Mouse (Mus musculus): ENCODE measurements at regions not wholly inside any gene's neighbourhood (a gene's known extent, or its start where the extent isn't known, plus 50 kb on each side); places are given as distances from the start of the nearest gene placed in this dataset.
A peak's percentile ranks its signal among the peaks of the same experiment; 100 is the strongest.

DNA sequence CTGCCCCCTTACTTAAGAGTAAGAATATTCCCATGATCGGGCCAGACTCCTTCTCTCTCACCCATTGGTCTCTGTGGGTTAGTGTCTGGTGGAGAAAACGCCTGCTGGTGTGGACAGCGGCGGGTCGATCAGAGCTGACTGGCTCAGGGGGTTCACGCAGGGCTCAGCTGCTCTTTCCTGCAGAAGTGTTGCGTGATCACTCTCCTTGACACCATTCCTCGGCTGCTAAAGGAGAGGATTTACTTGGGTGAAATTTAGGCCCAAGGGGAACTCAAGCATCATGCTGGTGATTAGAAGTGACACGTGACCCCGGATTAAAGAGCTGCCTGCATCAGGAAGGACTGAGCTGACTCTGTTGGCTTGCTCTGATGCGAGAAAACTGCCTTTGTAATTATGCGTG, 240.9 kb downstream of the Gm826 start:
- Histone ChIP-seq H3K9me3 (ENCODE audit: control insufficient read depth, low read length) (no peaks in the 10 kb centered on the region), H3K36me3 (ENCODE audit: control insufficient read depth, insufficient read depth, low read length) (no peaks in the 10 kb centered on the region), H3K4me3 (ENCODE audit: low read length) (no peak overlapping the region), H3K27me3 (ENCODE audit: control insufficient read depth, insufficient read depth, low read length) (no peaks in the 10 kb centered on the region), H3K27ac (ENCODE audit: low read depth, low read length) (no peak overlapping the region), H3K4me2 (replicated peaks; ENCODE audit: low read depth, low read length) (no peak overlapping the region), H3K4me1 (ENCODE audit: control insufficient read depth, insufficient read depth, low read length) (no peaks in the 10 kb centered on the region), H3K9ac (ENCODE audit: low read depth, low read length) (no peak overlapping the region)
- no peak for ATAC-seq (ENCODE audit: low FRiP score, low TSS enrichment)
- WGBS, result 37% methylated on average over 12 of the region's 12 CpGs

DNA sequence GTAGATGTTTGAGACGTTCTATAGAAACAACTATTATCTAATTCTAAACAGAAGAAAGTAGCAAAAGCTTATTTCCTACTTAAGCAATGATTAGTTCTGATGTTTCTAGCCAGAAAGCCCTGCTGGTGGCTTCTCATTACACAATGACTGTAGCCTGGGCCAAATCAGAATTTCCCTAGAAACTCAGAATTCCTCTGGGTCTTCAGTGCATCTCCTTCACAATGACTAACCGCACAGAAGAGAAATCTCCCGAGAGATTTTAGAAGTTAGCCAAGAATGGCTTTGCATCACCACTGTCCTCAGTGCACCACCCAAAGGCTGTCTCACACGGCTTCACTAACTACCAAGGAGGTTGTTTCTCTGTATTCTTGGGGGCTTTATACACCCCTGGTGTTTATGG, 248.0 kb downstream of the Gm826 start:
- Histone ChIP-seq H3K27ac (ENCODE audit: low read depth, low read length) (no peak overlapping the region), H3K9me3 (ENCODE audit: control insufficient read depth, low read length) (no peaks in the 10 kb centered on the region), H3K36me3 (ENCODE audit: control insufficient read depth, insufficient read depth, low read length) (no peaks in the 10 kb centered on the region), H3K9ac (ENCODE audit: low read depth, low read length) (no peak overlapping the region), H3K4me1 (ENCODE audit: control insufficient read depth, insufficient read depth, low read length) (no peaks in the 10 kb centered on the region), H3K4me2 (replicated peaks; ENCODE audit: low read depth, low read length) (no peak overlapping the region), H3K4me3 (ENCODE audit: low read length) (no peak overlapping the region), H3K27me3 (ENCODE audit: control insufficient read depth, insufficient read depth, low read length) (no peaks in the 10 kb centered on the region)
- no peak for ATAC-seq (ENCODE audit: low FRiP score, low TSS enrichment)
- 58% methylated on average over 4 of the region's 4 CpGs for WGBS

DNA sequence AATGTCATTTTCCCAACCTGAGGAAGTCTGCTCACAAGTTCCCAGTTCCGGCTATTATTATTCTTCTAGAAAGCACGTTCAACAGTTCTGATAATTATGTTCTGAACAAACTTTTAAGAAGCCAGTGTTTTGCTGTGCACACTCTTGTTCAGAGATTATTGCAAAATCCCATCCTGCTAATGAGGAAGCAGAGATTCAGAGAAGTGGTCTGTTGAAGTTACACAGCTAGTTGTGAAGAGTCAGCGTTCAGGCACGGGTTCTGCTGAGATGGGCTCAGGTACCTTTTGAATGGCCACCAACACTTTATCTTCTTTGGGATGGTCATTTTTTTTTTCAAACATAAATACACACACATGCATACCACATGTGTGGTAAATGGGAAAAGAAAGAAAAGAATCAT, 250.3 kb downstream of the Gm826 start:
- 88% methylated on average over 4 of the region's 4 CpGs for WGBS
- no peaks in the 10 kb centered on the region for H3K4me1 ChIP-seq (ENCODE audit: control insufficient read depth, insufficient read depth, low read length)
- H3K4me3 ChIP-seq (ENCODE audit: low read length), result no peak overlapping the region
- no peak overlapping the region for H3K4me2 ChIP-seq (replicated peaks; ENCODE audit: low read depth, low read length)
- no peaks in the 10 kb centered on the region for H3K9me3 ChIP-seq (ENCODE audit: control insufficient read depth, low read length)
- H3K36me3 ChIP-seq (ENCODE audit: control insufficient read depth, insufficient read depth, low read length), result no peaks in the 10 kb centered on the region
- no peak overlapping the region for H3K27ac ChIP-seq (ENCODE audit: low read depth, low read length)
- ATAC-seq (ENCODE audit: low FRiP score, low TSS enrichment), result no peak
- no peak overlapping the region for H3K9ac ChIP-seq (ENCODE audit: low read depth, low read length)
- H3K27me3 ChIP-seq (ENCODE audit: control insufficient read depth, insufficient read depth, low read length), result no peaks in the 10 kb centered on the region

DNA sequence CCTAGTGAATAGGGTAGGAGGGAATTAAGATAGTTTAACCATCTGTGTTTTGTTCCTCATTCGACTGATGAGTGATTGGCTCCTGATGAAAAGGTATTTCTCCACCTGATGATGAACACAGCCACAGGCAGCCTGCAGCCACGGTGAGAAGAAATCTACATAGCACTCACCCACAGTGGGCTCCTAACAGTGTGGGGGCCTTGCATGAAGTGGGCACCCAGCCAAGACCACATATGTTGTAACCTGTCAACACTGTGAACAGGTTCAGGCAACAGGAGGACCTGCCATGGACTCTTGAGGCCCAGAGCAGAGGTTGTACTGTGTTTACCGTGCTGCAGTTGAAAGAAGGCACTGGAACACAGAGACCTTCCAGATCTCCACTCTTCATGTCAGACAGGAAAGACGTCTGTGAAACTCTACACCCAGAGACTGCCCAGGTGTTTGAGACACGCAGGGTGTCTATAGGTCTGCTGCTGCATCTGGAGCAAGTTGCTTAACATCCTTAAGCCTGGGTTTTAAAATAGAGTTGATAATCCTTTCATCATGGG, 251.8 kb downstream of the Gm826 start:
- ATAC-seq (ENCODE audit: low FRiP score, low TSS enrichment), result no peak
- H3K27me3 ChIP-seq (ENCODE audit: control insufficient read depth, insufficient read depth, low read length), result no peaks in the 10 kb centered on the region
- no peaks in the 10 kb centered on the region for H3K4me1 ChIP-seq (ENCODE audit: control insufficient read depth, insufficient read depth, low read length)
- H3K9me3 ChIP-seq (ENCODE audit: control insufficient read depth, low read length), result no peaks in the 10 kb centered on the region
- no peak overlapping the region for H3K9ac ChIP-seq (ENCODE audit: low read depth, low read length)
- no peak overlapping the region for H3K4me2 ChIP-seq (replicated peaks; ENCODE audit: low read depth, low read length)
- H3K27ac ChIP-seq (ENCODE audit: low read depth, low read length), result no peak overlapping the region
- H3K36me3 ChIP-seq (ENCODE audit: control insufficient read depth, insufficient read depth, low read length), result no peaks in the 10 kb centered on the region
- H3K4me3 ChIP-seq (ENCODE audit: low read length), result no peak overlapping the region
- 60% methylated on average over 5 of the region's 5 CpGs for WGBS

DNA sequence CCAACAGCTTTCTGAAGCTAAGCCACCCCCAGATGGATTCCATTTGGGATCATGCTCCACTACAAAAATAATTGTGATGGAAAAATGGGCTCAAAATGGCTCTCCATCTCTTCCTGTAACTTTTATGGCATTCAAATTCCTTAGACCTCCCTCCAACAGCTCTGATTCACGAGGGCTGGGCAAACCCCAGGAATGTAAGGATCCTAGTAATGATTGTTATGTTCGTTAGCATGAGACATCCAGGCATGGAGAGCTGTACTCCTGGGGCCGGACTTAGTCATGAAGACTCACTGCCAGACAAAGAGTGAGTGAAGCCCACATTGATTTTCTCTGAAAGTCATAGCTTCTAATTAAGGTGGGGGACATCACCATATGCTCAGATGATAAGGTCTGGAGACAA, 258.3 kb downstream of the Gm826 start:
- no peak for ATAC-seq (ENCODE audit: low FRiP score, low TSS enrichment)
- Histone ChIP-seq H3K9ac (ENCODE audit: low read depth, low read length) (no peak overlapping the region), H3K4me1 (ENCODE audit: control insufficient read depth, insufficient read depth, low read length) (no peaks in the 10 kb centered on the region), H3K9me3 (ENCODE audit: control insufficient read depth, low read length) (no peaks in the 10 kb centered on the region), H3K27ac (ENCODE audit: low read depth, low read length) (no peak overlapping the region), H3K36me3 (ENCODE audit: control insufficient read depth, insufficient read depth, low read length) (no peaks in the 10 kb centered on the region), H3K4me3 (ENCODE audit: low read length) (no peak overlapping the region), H3K4me2 (replicated peaks; ENCODE audit: low read depth, low read length) (no peak overlapping the region), H3K27me3 (ENCODE audit: control insufficient read depth, insufficient read depth, low read length) (no peaks in the 10 kb centered on the region)
- whole genome bisulfite sequencing, result 60% methylated on average over 3 of the region's 3 CpGs

DNA sequence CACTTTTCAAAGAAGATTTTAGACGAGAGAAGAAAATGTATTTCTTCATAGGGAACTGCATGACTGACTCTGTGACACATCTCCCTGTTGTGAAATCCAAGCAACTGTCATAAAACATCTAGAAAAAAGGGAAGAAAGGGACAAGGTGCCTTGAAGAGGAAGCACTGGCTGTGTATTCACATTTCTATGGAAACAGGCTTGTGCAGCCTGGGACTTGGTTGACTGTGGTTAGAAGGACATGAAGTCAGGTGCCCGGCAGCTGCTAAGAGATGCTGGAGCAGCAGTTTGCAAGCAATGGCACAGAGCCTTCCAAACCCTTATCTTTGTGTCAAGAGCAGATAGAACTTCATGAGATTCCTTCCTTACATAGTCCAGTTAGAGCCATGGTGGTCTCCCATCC, 263.5 kb downstream of the Gm826 start:
- Histone ChIP-seq H3K36me3 (ENCODE audit: control insufficient read depth, insufficient read depth, low read length) (no peaks in the 10 kb centered on the region), H3K4me3 (ENCODE audit: low read length) (no peak overlapping the region), H3K9ac (ENCODE audit: low read depth, low read length) (no peak overlapping the region), H3K27me3 (ENCODE audit: control insufficient read depth, insufficient read depth, low read length) (no peaks in the 10 kb centered on the region), H3K27ac (ENCODE audit: low read depth, low read length) (no peak overlapping the region), H3K4me1 (ENCODE audit: control insufficient read depth, insufficient read depth, low read length) (peaks cover 3% of the 10 kb centered on the region; the same call in 1 of the 2 replicates), H3K9me3 (ENCODE audit: control insufficient read depth, low read length) (no peaks in the 10 kb centered on the region), H3K4me2 (replicated peaks; ENCODE audit: low read depth, low read length) (no peak overlapping the region)
- 90% methylated on average over 2 of the region's 2 CpGs for WGBS
- no peak for ATAC-seq (ENCODE audit: low FRiP score, low TSS enrichment)

DNA sequence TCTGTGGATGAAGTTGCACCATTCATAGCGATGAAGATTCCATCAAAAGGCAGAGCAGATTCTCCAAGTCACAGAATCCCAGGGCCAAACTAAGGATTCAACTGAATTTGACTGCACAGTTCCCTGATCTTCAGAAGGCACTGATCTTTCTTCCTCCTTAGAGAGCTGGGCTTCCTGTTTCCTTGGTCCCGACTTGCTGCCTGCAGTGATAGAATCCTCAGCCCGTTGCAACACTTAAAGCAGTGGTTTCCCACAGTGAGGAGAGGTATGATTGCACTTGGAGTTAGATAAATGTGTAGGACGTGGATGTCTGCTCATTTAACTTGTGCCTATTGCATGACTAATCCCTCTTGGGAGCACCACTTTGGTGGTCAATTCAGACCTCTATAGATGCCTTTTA, 265.2 kb downstream of the Gm826 start:
- Histone ChIP-seq H3K36me3 (ENCODE audit: control insufficient read depth, insufficient read depth, low read length) (no peaks in the 10 kb centered on the region), H3K27ac (ENCODE audit: low read depth, low read length) (no peak overlapping the region), H3K4me2 (replicated peaks; ENCODE audit: low read depth, low read length) (no peak overlapping the region), H3K27me3 (ENCODE audit: control insufficient read depth, insufficient read depth, low read length) (no peaks in the 10 kb centered on the region), H3K4me1 (ENCODE audit: control insufficient read depth, insufficient read depth, low read length) (peaks cover 3% of the 10 kb centered on the region; the same call in 1 of the 2 replicates), H3K9ac (ENCODE audit: low read depth, low read length) (no peak overlapping the region), H3K4me3 (ENCODE audit: low read length) (no peak overlapping the region), H3K9me3 (ENCODE audit: control insufficient read depth, low read length) (no peaks in the 10 kb centered on the region)
- 79% methylated on average over 4 of the region's 4 CpGs for WGBS
- no peak for ATAC-seq (ENCODE audit: low FRiP score, low TSS enrichment)

DNA sequence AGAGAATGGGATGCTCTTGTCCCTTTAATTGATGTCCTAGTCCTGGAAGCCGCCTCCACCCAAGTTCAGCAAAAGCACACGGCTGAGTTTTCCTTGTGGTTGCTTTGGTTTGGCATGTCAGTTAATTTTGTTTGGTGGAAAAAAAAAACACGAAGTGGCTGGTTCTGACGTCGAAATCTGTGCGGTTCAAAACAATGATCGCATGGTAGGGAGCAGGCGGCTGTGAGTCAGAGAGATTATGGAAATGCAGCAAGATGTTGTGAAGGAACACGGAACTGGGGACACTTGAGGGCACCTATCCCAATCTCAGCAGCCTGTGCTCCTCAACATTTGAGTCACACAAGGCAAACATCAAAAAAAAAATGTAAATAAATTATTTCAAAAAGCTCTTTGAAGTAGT, 266.1 kb downstream of the Gm826 start:
- H3K4me1 ChIP-seq (ENCODE audit: control insufficient read depth, insufficient read depth, low read length), result peaks cover 3% of the 10 kb centered on the region; the same call in 1 of the 2 replicates
- H3K9ac ChIP-seq (ENCODE audit: low read depth, low read length), result no peak overlapping the region
- WGBS, result 85% methylated on average over 9 of the region's 9 CpGs
- H3K27ac ChIP-seq (ENCODE audit: low read depth, low read length), result no peak overlapping the region
- no peaks in the 10 kb centered on the region for H3K36me3 ChIP-seq (ENCODE audit: control insufficient read depth, insufficient read depth, low read length)
- H3K4me3 ChIP-seq (ENCODE audit: low read length), result no peak overlapping the region
- no peaks in the 10 kb centered on the region for H3K27me3 ChIP-seq (ENCODE audit: control insufficient read depth, insufficient read depth, low read length)
- no peak for ATAC-seq (ENCODE audit: low FRiP score, low TSS enrichment)
- no peak overlapping the region for H3K4me2 ChIP-seq (replicated peaks; ENCODE audit: low read depth, low read length)
- no peaks in the 10 kb centered on the region for H3K9me3 ChIP-seq (ENCODE audit: control insufficient read depth, low read length)

DNA sequence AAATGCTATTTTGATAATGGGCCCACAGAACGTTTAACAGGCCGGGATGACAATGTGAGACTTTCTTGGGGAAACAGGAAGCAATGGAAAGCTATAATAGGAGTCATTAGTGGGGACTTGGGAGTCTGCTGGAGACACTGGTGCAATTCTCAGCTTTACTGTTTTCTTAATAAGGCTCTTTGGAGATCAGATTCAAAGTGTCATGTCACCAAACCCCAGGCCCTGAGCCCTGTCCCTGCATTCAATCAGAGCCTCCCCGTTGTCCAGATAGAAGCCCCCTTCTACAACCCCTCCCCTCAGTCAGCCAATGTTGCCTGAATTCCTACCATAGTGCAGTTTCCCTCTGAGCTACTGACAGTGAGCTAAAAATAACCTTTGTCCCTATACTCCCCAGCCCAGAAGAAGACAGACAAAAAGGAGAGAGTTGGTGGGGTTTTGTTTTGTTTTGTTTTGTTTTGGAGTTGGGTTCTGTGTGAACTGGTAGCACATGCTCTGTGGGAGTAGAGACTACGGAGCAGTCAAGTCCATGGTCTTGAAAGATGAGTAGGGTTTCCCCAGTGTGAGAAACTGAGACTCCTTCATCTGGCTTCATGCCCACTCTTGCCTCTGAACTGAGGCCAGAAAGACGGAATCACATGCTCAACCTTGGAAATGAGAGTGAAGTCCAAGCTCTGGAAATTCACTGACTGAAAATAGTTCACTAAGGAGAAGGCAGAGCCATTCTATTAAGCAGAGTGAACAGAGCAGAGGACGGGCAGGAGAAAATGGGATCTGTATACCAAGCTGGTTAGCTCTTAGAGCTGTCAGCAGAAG, 267.3 kb downstream of the Gm826 start:
- ATAC-seq (ENCODE audit: low FRiP score, low TSS enrichment), result peak; percentile 55; the same call in 1 of the 2 replicates
- WGBS, result 22% methylated on average over 6 of the region's 6 CpGs
- no peak overlapping the region for H3K27ac ChIP-seq (ENCODE audit: low read depth, low read length)

More for the DNA sequence above, 267.3 kb downstream of the Gm826 start:
- H3K36me3 ChIP-seq (ENCODE audit: control insufficient read depth, insufficient read depth, low read length), result no peaks in the 10 kb centered on the region
- peaks cover 6% of the 10 kb centered on the region; the same call in 1 of the 2 replicates for H3K4me1 ChIP-seq (ENCODE audit: control insufficient read depth, insufficient read depth, low read length)
- no peak overlapping the region for H3K9ac ChIP-seq (ENCODE audit: low read depth, low read length)
- H3K27me3 ChIP-seq (ENCODE audit: control insufficient read depth, insufficient read depth, low read length), result no peaks in the 10 kb centered on the region
- H3K4me2 ChIP-seq (replicated peaks; ENCODE audit: low read depth, low read length), result no peak overlapping the region
- H3K4me3 ChIP-seq (ENCODE audit: low read length), result no peak overlapping the region
- H3K9me3 ChIP-seq (ENCODE audit: control insufficient read depth, low read length), result no peaks in the 10 kb centered on the region

Data from kidney, embryonic 14.5 days (tissue).